Mouse (Mus musculus) liver, embryonic 14.5 days (tissue): ENCODE results near the gene Ppp5c.

Source experiments
- CTCF ChIP-seq: IDR thresholded peaks from 2 replicates; pipeline ENCODE4 v1.5.1; 2016; ENCODE audit warnings: antibody characterized with exemption, low read depth, control low read depth
- EP300 ChIP-seq: IDR thresholded peaks from 2 replicates; pipeline ENCODE4 v1.6.1; 2016; ENCODE audit warnings: antibody characterized with exemption, low read depth

- TF ChIP-seq CTCF (peak; percentile 58), EP300 (peak; percentile 33; the same call in 1 of the 2 replicates)
These were observed 30.5 kb upstream of the Ppp5c start for GRCm38 (mm10) chr7:17058071-17058689.
